Mouse (Mus musculus): ENCODE measurements at regions not wholly inside any gene's neighbourhood (a gene's known extent, or its start where the extent isn't known, plus 50 kb on each side); places are given as distances from the start of the nearest gene placed in this dataset.

- DNase-seq (ENCODE audit: low spot score in 2 of 2): no peak
Observed at GRCm38 (mm10) chr3:21507655-21508054, 568.8 kb upstream of the Tbl1xr1 start.

GRCm38 (mm10) chr3:21512081-21512480 lies 564.4 kb upstream of the Tbl1xr1 start:
- DNase-seq (ENCODE audit: low spot score in 2 of 2): no peak

DNA sequence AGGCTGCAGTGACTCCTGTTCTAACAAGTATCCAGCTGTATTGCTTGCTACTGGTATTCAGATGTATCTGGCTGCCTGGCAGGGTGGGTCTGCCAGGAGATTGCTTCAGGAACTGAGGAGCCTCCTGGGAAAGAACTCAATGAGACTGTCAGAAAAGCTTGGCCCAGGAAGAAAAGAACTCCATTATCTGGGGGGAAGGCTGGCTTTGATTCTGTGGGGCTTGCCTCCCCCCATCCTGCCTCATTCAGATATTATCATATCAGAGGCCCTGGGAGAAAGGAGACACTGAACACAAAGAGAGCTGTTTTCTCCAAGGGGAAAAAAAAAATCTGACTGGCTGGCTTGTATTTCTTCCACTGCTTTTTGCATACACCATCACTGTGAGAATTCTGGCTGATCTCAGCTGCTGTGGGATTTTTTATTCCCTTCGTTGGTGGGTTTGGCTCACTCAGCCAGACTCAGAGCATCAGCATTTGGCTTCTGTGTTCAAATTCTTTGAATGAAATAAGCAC lies 552.0 kb upstream of the Tbl1xr1 start:
- DNase-seq (ENCODE audit: low spot score in 2 of 2): peak; percentile 8 to 11

DNA sequence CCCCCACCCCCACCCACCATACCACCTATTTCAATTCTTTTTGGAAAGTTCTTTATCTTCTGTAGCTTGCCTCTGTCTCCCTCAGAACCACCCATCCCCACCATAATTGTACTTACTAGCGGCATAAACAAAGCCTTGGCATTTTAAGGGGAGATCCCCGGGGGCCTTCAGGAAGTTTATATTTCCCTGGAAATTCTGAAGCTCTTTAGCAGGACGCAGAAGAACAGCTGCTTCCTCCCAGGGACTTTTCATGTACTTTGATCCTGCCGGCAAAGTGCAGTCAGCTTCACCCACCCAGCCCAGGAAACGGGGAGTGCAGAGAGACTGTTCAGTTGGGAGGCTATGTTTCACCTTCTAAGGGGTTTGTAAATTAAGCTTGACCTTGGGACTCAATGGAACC lies 545.6 kb upstream of the Tbl1xr1 start:
- no peak for DNase-seq (ENCODE audit: low spot score in 2 of 2)

- DNase-seq (ENCODE audit: low spot score in 2 of 2): no peak
Observed at GRCm38 (mm10) chr3:21539138-21539537, 537.3 kb upstream of the Tbl1xr1 start.

DNA sequence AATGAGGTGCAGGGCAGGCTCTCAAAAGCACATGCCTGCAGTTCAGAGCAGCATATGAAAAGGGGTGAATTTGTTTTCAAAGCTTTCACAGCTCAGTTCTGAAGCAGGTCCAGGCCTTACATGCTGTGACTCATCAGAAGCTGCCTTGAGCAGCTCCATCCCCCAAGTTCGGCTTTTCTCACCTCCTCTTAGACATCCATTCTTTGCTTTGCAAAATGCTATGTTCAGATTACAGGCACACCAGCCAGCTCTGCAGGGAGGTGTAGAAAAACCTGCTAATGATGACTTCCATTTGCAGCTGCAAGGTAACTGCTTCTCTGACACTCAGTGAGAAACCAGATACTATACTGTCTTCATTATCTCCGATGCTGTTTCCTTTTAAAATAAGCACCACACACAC lies 532.0 kb upstream of the Tbl1xr1 start:
- peak in 1 of 2 experiments; percentile 22 for DNase-seq (ENCODE audit: low spot score in 2 of 2)

GRCm38 (mm10) chr3:21545156-21545893 lies 531.1 kb upstream of the Tbl1xr1 start:
- DNase-seq (ENCODE audit: low spot score in 2 of 2): no peak

GRCm38 (mm10) chr3:21546411-21546810 lies 530.0 kb upstream of the Tbl1xr1 start:
- DNase-seq (ENCODE audit: low spot score in 2 of 2): no peak

GRCm38 (mm10) chr3:21549671-21550070 lies 526.8 kb upstream of the Tbl1xr1 start:
- DNase-seq (ENCODE audit: low spot score in 2 of 2): no peak

DNA sequence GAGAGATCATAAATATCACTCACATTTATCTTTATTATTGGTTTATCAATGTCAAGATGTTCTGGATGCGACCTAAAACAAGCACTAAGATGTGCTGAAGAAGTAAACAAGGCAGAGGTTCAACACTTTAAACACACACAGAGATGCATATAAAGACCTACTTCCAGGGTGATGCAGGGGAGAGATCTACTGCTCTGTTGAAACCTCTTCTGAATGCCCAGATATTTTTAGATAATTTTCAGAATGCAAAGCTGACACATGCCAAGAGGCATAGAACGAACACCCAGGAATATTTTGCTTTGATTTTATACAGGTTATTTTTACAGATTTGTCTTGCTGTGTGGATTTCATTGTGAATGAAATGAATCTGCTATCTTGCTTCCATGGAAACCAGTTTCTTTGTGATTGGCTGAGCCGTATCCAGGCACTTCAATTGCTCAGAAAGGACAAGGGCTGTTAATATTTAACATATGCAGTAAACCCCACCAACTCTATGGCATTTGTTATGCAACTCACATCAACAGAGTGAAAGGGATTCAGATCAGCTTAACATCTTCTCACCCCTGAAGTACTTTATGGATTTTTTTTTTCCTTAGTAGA lies 523.2 kb upstream of the Tbl1xr1 start:
- DNase-seq (ENCODE audit: low spot score in 2 of 2): peak; percentile 32 to 71

DNA sequence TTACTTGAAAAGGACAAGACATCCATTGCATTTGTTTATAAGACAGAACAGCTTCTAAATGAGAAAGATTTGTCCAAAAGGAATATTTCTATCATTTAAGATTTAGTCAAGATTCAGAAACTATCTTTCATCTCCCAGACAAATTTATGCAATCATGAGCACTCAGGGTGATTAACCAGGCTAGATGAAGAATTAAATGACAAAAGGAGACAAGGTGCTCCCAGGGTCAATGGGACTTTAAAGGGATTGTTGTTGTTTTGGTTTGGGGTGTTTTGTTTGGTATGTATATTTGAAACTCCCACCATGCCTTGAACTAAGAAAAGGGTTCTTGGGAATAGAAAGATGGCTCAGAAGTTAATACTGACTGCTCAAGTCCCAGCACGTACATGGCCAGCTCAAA lies 522.6 kb upstream of the Tbl1xr1 start:
- DNase-seq (ENCODE audit: low spot score in 2 of 2): no peak

DNA sequence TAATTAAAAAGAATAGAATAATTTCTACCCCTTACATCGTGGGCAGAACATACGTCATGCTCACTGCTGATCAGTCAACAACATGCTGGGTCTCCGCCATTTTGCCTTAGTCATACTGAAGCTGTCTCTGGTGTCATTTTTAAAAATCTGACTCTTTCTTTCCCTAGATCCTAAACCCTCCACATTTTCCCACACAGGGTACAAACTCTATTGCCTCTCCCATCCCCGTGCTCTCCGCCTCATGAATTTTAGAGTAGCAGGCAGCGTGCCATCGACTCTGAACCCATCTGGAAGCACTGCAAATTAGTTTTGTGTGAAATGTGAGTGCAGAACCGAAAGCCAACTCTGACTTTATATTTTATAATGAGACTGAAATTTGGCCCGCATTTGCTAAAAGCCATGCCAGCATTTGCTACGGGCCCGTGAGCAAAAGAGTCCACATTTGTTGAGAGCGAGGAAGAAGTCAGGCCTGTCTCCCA lies 518.5 kb upstream of the Tbl1xr1 start:
- peak; percentile 78 to 94 for DNase-seq (ENCODE audit: low spot score in 2 of 2)

DNA sequence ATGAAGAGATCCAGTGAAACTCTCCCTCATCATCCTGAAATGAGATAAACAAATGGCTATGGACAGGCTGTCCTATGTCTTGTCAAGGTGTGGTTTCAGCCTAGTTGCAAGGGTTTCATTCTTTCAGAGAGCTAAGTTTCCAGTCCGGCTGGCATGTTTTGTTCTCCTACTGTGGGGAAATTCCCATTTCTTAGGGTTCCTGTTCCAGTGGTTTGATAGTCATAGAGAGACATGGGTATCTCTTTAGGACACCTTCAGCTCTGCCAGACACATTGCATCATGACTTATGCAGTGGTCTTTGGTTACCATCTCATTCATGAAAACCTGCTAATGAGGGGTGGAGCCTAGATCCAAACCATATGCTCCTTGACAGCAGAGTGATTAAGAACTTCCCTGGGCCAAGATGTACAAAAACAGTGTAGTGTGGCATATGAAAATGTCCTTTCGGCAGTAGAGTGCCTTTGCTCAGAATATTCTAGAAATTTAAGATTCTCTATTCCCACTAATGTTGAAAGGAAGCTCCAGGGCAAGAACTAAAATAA lies 513.6 kb upstream of the Tbl1xr1 start:
- no peak for DNase-seq (ENCODE audit: low spot score in 2 of 2)

GRCm38 (mm10) chr3:21563454-21563853 lies 513.0 kb upstream of the Tbl1xr1 start:
- DNase-seq (ENCODE audit: low spot score in 2 of 2): no peak

DNA sequence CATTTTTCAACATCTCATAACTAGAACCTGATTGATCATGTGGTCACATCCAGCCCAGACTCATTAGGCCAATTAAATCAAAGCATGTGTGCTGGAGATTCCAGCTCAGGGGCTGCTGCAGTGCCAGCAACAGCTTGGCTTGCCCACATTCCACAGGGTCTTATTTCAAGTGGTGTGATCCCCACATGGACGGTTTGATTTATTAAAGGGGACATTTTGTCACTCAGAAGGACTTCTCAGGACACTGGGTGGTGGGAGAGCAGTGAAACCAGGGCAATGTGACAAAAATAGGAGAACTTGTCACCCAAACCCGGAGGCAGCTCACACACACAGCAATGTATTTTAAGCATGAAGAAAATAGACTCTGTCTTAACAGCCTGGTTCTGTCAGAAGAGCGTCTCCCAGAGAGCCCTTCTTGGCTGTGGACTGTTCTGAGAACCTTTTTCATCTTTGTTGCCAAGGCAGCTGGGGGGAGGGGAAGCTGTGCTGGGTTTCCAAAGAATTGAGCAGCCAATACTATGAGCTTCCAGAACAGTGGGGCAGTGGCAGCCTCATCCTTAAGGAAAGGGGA lies 512.2 kb upstream of the Tbl1xr1 start:
- peak; percentile 38 to 67 for DNase-seq (ENCODE audit: low spot score in 2 of 2)

DNA sequence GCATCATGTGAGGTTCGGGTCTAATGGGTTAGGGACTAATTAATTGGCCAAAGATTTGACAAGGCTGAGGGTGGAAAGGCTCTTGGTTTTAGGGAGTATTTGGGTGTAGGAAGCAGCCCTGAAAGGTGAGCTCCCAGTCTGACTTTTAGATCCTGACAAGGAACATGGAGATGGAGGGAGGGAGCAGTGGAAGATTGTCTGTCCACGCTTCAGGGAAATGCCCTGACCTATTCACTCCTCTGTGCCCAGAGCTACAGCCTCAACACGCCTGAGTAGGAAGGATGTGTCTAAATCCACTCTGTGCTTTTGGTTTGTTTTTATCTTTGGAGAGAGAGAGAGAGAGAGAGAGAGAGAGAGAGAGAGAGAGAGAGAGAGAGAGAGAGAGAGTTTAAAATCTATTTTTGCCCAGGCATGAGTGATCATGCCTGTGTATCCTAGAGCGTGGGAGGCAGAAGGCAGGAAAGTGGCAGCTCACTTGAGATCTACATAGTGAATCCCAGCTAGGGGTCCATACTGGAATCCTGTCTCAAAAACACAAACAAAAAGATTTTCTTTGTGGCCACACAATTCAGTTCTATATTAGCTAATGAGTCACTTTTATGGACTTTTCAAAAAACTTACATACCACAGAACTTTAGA lies 511.5 kb upstream of the Tbl1xr1 start:
- no peak for DNase-seq (ENCODE audit: low spot score in 2 of 2)

DNA sequence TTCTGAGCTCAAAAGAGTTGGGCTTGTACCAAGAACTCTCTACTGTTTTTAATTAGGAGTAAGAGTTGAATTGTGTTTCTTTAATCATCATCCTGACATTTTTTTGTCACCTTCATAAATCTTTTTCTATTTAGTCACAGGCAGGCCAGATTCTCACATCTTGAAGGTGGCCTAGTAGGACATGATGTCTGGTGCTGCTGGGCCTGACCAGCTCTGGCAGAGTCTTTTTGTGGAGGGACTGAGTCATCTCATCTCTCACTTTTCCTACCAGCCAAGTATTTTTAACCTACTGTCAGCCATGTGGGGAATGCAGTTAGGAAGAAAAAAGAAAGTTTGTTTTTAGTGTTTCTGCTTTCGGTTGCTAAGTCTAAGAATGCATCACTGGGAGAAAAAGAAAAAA lies 506.7 kb upstream of the Tbl1xr1 start:
- DNase-seq (ENCODE audit: low spot score in 2 of 2): no peak

DNA sequence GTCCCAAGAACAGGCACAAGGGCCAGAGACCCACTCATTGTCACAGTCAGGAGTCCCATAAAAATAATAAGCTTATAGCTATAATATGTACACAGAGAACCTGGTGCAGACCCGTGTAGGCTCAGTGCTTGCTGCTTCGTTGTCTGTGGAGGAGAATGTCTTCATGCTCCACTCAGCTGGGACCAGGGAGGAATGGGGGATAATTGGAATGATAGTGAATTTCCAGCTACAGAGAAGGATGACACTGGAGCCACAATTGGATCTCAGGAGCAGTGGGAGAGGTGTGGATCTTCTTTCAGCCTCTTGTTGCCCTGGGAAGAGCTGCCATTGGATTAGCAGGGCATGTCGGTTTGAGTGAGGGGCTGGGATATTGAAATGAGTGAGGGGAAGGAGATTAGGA lies 497.8 kb upstream of the Tbl1xr1 start:
- no peak for DNase-seq (ENCODE audit: low spot score in 2 of 2)

- DNase-seq (ENCODE audit: low spot score in 2 of 2): no peak
Observed at GRCm38 (mm10) chr3:21582122-21582521, 494.3 kb upstream of the Tbl1xr1 start.

DNA sequence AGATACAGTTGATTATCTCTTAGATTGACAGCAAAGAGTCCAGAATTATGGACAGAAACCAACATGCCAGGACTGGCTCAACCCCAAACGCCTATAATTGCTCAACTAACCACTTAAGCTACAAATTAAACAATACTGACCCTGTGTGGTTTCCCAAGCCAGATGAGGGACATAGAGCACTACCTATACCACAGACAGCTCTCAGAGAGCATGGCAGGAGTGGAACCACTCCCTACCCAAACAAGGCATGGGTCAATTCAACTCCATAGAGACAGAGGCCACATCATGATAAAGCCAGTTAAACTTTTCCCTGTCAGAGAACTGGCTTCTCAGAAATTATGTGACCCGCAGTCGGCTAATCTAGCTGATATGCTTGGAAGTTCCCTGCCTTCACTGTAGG lies 490.7 kb upstream of the Tbl1xr1 start:
- no peak for DNase-seq (ENCODE audit: low spot score in 2 of 2)

- DNase-seq (ENCODE audit: low spot score in 2 of 2): no peak
Observed at GRCm38 (mm10) chr3:21606846-21607245, 469.6 kb upstream of the Tbl1xr1 start.

GRCm38 (mm10) chr3:21610231-21610630 lies 466.2 kb upstream of the Tbl1xr1 start:
- DNase-seq (ENCODE audit: low spot score in 2 of 2): no peak
